Mouse (Mus musculus) layer of hippocampus, adult 2 months (tissue): ENCODE results near the gene Mov10. TPM values are rescaled to one million over a fixed set of nuclear protein-coding genes. Genes with fewer than 3 reads are reported as not detected.
"Not testable (repeated sequence)": the region's sequence is repeated elsewhere in the genome, so short reads cannot be mapped to it uniquely, and the experiment has no call there.

Source experiments
- DNase-seq, 2 experiments: peaks; one replicate each; pipeline ENCODE4 v3.0.0; 2022; ENCODE audit warnings: low spot score in 2 of 2
- H3K27ac ChIP-seq: fragments of 200-600 bp; 2 replicates; pipeline ENCODE4 v1.8.1; 2022
- H3K4me3 ChIP-seq: fragments of 200-600 bp; 2 replicates; pipeline ENCODE4 v1.8.1; 2022; ENCODE audit warnings: mild to moderate bottlenecking
- CTCF ChIP-seq: fragments of 200-600 bp; conservative IDR thresholded peaks from 2 replicates; pipeline ENCODE4 v1.8.1; 2022; ENCODE audit warnings: antibody characterized with exemption, mild to moderate bottlenecking, moderate library complexity
- total RNA-seq, 2 experiments: library from RNA; stranded (reverse); gene quantifications; 2 replicates each; pipeline ENCODE4 v1.2.3; 2021

The Mov10 gene
- total RNA-seq, 2 experiments from 2014 or later: 10.2 to 11.0 TPM

DNA sequence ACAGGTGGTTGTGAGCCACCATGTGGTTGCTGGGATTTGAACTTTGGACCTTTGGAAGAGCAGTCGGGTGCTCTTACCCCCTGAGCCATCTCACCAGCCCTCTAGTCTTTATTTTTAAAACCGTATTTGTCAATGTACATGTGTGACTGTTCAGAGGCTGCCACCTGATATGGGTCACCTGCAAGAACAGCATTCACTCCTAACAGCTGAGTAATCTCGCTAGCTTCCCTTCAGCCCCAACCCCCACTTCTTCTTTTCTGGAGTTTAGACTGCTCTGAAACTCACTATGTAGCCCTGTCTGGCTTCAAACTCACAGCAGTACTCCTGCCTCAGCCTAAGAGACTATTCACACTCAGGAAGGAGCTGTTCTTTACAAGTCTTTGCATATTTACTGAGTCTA is 4.0 kb upstream of the Mov10 start:
- Histone ChIP-seq H3K4me3 (no peak overlapping the region), H3K27ac (no peak overlapping the region)
- no peak for DNase-seq
- TF ChIP-seq CTCF: no peak

DNA sequence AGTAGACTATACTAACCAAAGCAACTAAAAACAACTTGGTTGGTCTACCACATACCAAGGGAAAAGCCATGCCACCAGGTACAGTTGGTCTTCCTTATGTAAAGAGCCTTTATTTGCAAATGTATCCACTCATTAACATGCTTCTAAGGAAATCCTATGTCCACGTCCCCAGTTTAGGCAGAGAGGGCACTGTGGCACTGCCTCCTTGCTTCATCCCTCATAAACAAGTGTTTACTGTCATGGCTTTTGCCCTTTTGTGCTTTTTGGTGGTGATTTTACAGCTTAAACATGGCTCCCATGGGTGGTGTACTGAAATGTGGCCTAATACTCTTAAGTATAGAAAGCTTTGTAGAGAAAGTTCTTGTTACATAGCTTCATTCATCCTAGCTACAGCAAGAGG is 2.1 kb upstream of the Mov10 start:
- TF ChIP-seq CTCF: no peak
- no peak overlapping the region for H3K4me3 ChIP-seq
- no peak for DNase-seq
- H3K27ac ChIP-seq: no peak overlapping the region

DNA sequence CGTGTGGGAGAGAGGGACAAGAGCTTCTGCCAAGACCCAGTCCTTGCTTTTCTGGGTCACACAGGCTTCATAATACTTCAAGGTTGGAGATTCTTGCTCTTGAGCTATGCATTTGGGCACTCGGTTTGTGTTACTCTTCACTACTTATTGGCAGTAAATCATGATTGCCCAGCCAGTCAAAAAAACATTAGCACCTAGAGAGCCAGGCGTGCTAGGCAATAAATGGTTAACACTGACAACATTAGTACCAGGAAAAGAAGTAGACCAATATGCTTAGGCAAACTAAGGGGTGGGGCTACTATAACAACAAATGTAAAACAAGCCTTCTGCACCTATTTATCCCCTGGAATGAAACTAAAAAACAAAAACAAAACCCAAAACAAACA is 379 bp upstream of the Mov10 start:
- H3K4me3 ChIP-seq: peak overlapping the region; percentile 89
- TF ChIP-seq CTCF: no peak
- no peak for DNase-seq
- H3K27ac ChIP-seq: peak overlapping the region; percentile 95; the same call in 1 of the 2 replicates

DNA sequence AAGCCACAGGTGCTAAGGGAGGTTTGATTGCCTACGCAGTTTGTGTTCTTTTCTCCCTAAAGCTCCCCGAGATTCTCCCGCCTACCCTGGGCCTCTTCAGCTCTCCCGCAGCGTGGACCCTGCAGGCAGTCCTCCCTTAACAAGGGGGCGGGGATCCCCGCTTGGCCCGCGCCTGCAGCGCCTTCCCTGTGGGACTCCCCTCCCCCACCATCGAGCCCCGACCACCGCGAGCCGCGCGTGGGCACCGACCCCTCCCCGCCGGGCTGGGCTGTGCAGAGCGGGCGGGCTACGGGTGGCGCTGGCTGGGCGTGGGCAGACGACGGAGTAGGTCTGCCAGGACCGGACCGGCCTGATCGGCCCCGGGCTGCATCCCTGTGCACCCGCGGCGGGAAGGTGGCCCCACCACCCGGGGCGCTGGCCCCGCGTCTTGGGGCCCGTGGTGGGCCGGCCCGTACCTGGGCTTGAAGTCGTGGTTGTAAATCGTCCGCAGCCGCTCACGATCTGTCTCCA is 827 bp downstream of the Mov10 start:
- Histone ChIP-seq H3K4me3 (peak overlapping the region; percentile 89), H3K27ac (peak overlapping the region; percentile 95)
- TF ChIP-seq CTCF: 0 out of 2 replicates have a peak, but pooled peaks have one; percentile 1
- DNase-seq: peak; percentile 37 to 44

DNA sequence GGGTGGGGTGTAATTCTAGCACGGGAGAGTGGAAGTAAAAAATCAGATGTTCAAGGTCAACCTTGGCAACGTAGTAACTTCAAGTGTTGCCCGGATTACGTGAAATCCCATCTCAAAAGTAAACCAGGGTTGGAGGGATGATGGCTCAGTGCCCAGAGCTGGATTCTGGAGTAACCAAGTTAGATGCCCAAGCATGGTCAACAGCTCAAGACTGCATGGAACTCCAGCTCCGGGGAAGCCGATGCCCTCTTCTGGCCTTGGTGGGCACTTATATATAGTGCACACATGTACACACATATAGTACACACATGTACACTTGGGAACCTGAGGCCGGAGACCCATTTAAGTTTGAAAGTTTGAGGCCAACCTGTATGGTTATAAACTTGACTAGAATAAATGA is 2.2 kb downstream of the Mov10 start:
- Histone ChIP-seq H3K27ac (no peak overlapping the region), H3K4me3 (no peak overlapping the region)
- no peak for DNase-seq
- no peak for TF ChIP-seq CTCF

DNA sequence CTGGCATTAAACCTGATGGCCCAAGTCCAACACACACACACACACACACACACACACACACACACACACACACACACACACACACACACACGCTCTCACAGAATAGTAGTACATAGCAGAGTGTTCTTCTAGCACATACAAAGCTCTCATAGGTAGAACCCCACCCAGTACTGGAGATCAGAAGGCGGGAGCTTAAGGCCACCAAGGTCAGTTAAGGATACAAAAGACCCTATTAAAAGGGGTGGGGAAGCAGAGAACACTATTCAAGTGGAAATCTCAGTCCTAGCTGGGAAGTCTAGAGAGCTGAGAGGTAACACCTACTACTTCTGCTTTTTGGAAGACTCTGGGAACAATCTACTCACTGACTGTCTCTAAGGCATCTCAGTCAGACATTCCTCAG is 3.0 kb downstream of the Mov10 start:
- H3K4me3 ChIP-seq: no peak overlapping the region
- no peak overlapping the region for H3K27ac ChIP-seq
- no peak for DNase-seq
- TF ChIP-seq CTCF: no peak

DNA sequence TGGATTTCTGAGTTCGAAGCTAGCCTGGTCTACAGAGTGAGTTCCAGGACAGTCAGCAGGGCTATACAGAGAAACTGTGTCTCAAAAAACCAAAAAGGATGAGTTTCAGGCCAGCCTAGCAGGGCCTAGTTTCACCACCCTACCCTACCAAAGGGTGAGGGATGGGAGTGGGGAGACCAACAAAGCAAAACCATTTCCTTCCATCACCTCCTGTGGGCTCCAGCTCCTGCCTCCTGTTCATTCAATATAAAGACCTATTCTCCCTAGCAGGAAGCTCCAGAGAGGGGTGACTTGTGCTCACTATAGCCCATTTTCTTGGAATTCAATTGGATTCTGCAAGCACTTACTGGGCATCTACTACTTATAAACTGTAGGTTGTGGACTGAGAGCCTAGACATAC is 3.6 kb downstream of the Mov10 start:
- no peak for TF ChIP-seq CTCF
- DNase-seq: no peak
- H3K4me3 ChIP-seq: no peak overlapping the region
- H3K27ac ChIP-seq: no peak overlapping the region

DNA sequence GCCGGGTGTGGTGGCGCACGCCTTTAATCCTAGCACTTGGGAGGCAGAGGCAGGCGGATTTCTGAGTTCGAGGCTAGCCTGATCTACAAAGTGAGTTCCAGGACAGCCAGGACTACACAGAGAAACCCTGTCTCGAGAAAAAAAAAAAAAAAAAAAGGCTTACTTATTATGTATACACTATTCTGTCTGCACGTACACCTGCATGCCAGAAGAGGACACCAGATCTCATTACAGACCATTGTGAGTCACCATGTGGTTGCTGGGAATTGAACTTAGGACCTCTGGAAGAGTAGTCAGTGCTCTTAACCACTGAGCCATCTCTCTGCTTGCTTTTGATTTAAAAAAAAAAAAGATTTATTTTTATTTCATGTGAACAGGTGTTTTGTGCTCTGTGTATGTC is 5.1 kb downstream of the Mov10 start:
- DNase-seq, H3K4me3 ChIP-seq, H3K27ac ChIP-seq: not testable (repeated sequence)

DNA sequence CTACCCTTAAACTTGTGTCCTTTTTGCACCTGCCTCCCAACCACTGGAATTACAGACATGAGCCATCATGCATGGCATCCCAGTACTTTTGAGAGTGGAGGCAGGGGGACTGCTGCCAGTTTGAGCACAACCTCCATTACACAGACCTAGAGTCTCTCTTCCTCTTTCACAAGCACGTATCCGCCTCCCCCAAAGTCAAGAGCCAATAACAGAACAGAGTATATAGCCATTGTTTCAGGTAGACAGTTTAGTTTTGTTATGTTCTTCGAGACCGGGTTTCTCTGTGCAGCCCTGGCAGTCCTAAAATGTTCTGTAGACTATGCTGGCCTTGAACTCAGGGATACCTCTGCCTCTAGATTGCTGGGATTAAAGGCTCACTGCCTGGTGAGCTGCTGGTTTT is 6.1 kb downstream of the Mov10 start:
- no peak for DNase-seq
- TF ChIP-seq CTCF: no peak
- H3K4me3 ChIP-seq: no peak overlapping the region
- no peak overlapping the region for H3K27ac ChIP-seq

DNA sequence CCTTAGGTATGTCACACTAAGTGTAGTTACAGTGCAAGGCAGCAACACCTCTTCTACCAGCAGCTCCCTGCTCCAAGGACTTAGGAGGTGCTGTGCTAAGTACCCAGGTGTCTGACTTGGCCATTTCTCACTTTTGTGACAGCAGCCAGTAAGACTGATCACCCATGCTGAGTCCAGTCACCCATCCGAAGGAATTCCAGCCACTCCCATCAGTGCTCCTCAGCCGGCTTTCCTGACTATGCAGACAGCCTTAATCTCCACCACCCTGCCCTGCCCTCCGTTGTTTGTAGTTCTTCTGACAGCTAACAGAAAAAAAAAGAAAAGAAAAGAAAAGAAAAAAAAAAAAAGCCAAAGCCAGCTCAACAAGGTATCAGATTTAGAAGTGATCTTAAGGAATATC is 6.6 kb downstream of the Mov10 start:
- H3K27ac ChIP-seq: no peak overlapping the region
- no peak overlapping the region for H3K4me3 ChIP-seq
- no peak for TF ChIP-seq CTCF
- DNase-seq: no peak

DNA sequence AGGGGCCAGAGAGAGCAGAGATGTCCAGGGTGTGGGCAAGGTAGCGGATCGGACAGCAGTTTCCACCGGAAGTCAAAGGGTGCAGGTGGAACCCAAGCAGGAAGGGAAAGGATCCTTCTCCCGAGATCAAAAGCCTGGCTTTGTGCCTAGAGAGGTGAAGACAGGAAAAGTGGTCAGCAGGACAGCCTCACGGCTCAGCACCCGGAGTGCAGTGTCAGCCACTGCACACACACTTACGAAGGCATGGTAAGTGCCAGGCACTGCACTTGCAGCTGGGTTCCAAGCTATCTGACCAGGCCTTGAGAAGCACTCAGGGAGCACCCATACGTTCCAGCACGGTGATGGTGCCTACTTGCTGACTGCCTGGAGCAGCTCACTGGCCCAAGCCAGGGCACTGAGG is 12.8 kb downstream of the Mov10 start:
- Histone ChIP-seq H3K4me3 (no peak overlapping the region), H3K27ac (no peak overlapping the region)
- TF ChIP-seq CTCF: no peak
- no peak for DNase-seq

DNA sequence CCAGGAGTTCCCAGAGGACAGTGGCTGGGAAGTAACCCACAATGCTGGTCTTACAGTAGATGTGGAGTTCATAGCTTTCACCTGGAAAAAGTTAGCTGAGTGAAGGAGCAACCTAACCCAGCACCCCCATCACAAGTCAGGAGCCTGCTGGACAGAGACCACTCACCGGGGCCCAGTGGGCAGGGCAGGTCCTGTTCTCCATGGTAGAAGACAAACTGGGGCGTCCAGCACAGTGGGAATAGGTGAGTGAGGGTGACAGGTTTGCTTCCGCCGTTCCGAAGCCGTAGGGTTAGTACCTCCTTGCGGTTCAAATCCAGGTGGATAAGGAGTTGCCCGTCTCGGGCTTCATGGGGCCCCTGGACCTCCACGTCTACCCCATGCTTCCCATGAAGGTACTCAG is 14.1 kb downstream of the Mov10 start:
- DNase-seq: no peak
- Histone ChIP-seq H3K4me3 (no peak overlapping the region), H3K27ac (no peak overlapping the region)
- no peak for TF ChIP-seq CTCF

DNA sequence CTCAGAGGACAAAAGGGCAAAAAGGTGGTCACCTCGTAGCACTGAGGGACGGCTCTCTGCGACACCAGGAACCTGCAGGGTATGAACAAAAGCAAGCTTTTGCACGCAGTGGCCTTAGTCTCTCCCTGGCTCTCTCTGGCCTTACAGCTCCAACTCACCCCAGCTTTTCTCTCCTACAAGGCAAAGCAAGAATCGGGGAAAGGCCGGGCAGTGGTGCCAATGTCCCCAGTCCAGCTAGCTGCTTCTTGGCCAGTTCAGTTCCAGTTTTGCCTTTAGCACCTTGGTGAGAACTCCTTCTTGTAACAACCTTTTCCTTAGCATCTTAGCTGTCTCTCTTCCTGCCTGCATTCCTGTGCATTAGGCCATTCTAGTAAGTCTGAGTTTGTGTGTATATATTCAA is 16.9 kb downstream of the Mov10 start:
- H3K4me3 ChIP-seq: no peak overlapping the region
- no peak for TF ChIP-seq CTCF
- DNase-seq: no peak
- H3K27ac ChIP-seq: no peak overlapping the region

DNA sequence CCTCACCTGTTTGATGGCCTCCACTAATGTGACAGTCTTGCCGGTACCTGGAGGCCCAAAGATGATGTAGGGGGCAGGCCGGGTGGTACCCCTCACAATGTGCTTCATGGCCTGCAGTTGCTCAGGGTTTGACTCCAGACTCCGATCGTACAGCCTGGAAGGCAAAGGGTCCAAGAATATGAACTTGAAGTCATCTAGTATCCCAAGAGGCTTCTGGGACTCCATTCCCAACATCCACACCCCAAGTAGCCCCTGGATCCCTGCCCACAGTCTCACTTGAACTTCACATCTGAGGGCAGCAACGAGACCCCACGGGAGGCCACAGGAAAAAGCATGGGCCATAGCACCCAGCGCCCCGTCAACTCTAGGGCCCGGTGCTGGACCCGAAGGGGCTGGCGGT is 17.7 kb downstream of the Mov10 start:
- TF ChIP-seq CTCF: no peak
- H3K4me3 ChIP-seq: no peak overlapping the region
- no peak overlapping the region for H3K27ac ChIP-seq
- DNase-seq: peak in 1 of 2 experiments; percentile 1
